Mouse (Mus musculus) hindbrain, embryonic 11.5 days (tissue): ENCODE measurements around the gene Poc1a. TPM values are rescaled to one million over a fixed set of nuclear protein-coding genes. Genes with fewer than 3 reads are reported as not detected.
A peak's percentile ranks its signal among the peaks of the same experiment; 100 is the strongest.

Experiments used
- ATAC-seq: fragments of 200-750 bp; cut with Nextera tagmentation; 2 replicates; pipeline ENCODE4 v1.8.0; 2017; ENCODE audit warnings: mild to moderate bottlenecking, moderate TSS enrichment, moderate library complexity; ENCODE audit not compliant: low FRiP score
- DNase-seq: peaks from one replicate; pipeline ENCODE4 v3.0.0-alpha.2; 2015; ENCODE audit warnings: low spot score
- H3K27ac ChIP-seq: fragments of 300-500 bp; sonication (generic); 2 replicates; pipeline ENCODE4 v1.5.1; 2014; ENCODE audit warnings: mild to moderate bottlenecking, low read depth, low read length
- H3K27me3 ChIP-seq: fragments of 300-500 bp; sonication (generic); 2 replicates; pipeline ENCODE4 v1.6.1; 2014; ENCODE audit warnings: mild to moderate bottlenecking, low read length, moderate library complexity, mixed read lengths; ENCODE audit not compliant: control insufficient read depth, insufficient read depth
- H3K36me3 ChIP-seq: fragments of 300-500 bp; sonication (generic); 2 replicates; pipeline ENCODE4 v1.6.1; 2014; ENCODE audit warnings: mild to moderate bottlenecking, low read length, moderate library complexity, mixed read lengths; ENCODE audit not compliant: control insufficient read depth, insufficient read depth
- H3K4me1 ChIP-seq: fragments of 300-500 bp; sonication (generic); replicated peaks from 2 replicates; pipeline ENCODE4 v1.6.1; 2014; ENCODE audit warnings: low read length, mixed read lengths; ENCODE audit not compliant: control insufficient read depth, insufficient read depth
- H3K4me2 ChIP-seq: fragments of 300-500 bp; sonication (generic); replicated peaks from 2 replicates; pipeline ENCODE4 v1.6.1; 2014; ENCODE audit warnings: mild to moderate bottlenecking, low read depth, low read length
- H3K4me3 ChIP-seq: fragments of 300-500 bp; sonication (generic); 2 replicates; pipeline ENCODE4 v1.5.1; 2014; ENCODE audit warnings: low read depth, low read length
- H3K9ac ChIP-seq: fragments of 300-500 bp; sonication (generic); 2 replicates; pipeline ENCODE4 v1.6.1; 2014; ENCODE audit warnings: low read depth, low read length
- H3K9me3 ChIP-seq: fragments of 300-500 bp; sonication (generic); 2 replicates; pipeline ENCODE4 v1.6.1; 2016; ENCODE audit warnings: low read length; ENCODE audit not compliant: control insufficient read depth
- WGBS: fragments of 180-500 bp; shearing (Covaris S2); extraction: QIAGEN DNeasy Blood & Tissue Kit; methylation state at CpG from one replicate; pipeline ENCODE4 v1.1.7; 2014; 5-methylcytosine and 5-hydroxymethylcytosine counted together
- polyA plus RNA-seq: library from polyadenylated mRNA; unstranded; fragments of >200 nt; fragmentation: Nextera tagmentation; extraction: Ambion mirVana; gene quantifications from 2 replicates; pipeline ENCODE4 v1.2.1, GENCODE M21; 2014

The Poc1a gene
- polyA plus RNA-seq, 1 experiment from 2014 or later, result 27.6 TPM

- no peak overlapping the region for H3K4me2 ChIP-seq
- no peak overlapping the region for H3K4me3 ChIP-seq
- no peaks in the 10 kb centered on the region for H3K36me3 ChIP-seq
- H3K27me3 ChIP-seq, result no peaks in the 10 kb centered on the region
- no peak overlapping the region for H3K9ac ChIP-seq
- ATAC-seq (no peak), DNase-seq (no peak)
- H3K9me3 ChIP-seq, result no peaks in the 10 kb centered on the region
- H3K27ac ChIP-seq, result no peak overlapping the region
- no peaks in the 10 kb centered on the region for H3K4me1 ChIP-seq
- 89% methylated on average over 8 of the region's 8 CpGs for WGBS
Measured at GRCm38 (mm10) chr9:106327125-106327809, 46.4 kb downstream of the Poc1a start.

GRCm38 (mm10) chr9:106328068-106328610 lies 47.3 kb downstream of the Poc1a start:
- Histone ChIP-seq H3K4me1 (no peaks in the 10 kb centered on the region), H3K27ac (no peak overlapping the region), H3K9me3 (no peaks in the 10 kb centered on the region), H3K4me3 (no peak overlapping the region), H3K4me2 (no peak overlapping the region), H3K27me3 (no peaks in the 10 kb centered on the region), H3K9ac (no peak overlapping the region), H3K36me3 (no peaks in the 10 kb centered on the region)
- WGBS, result 79% methylated on average over 7 of the region's 7 CpGs
- DNase-seq (no peak), ATAC-seq (no peak)

- H3K9ac ChIP-seq, result no peak overlapping the region
- no peaks in the 10 kb centered on the region for H3K36me3 ChIP-seq
- H3K4me1 ChIP-seq, result no peaks in the 10 kb centered on the region
- no peak for ATAC-seq
- no peaks in the 10 kb centered on the region for H3K9me3 ChIP-seq
- H3K4me2 ChIP-seq, result no peak overlapping the region
- no peak overlapping the region for H3K4me3 ChIP-seq
- no peaks in the 10 kb centered on the region for H3K27me3 ChIP-seq
- WGBS, result 81% methylated on average over 5 of the region's 5 CpGs
- DNase-seq, result no peak
- H3K27ac ChIP-seq, result no peak overlapping the region
Measured at GRCm38 (mm10) chr9:106328772-106329511, 48.1 kb downstream of the Poc1a start.

GRCm38 (mm10) chr9:106332746-106333145 lies 51.9 kb downstream of the Poc1a start:
- 82% methylated on average over 3 of the region's 3 CpGs for WGBS
- no peak for ATAC-seq
- Histone ChIP-seq H3K4me2 (no peak overlapping the region), H3K27me3 (no peaks in the 10 kb centered on the region), H3K9me3 (no peaks in the 10 kb centered on the region), H3K27ac (no peak overlapping the region), H3K36me3 (no peaks in the 10 kb centered on the region), H3K4me1 (no peaks in the 10 kb centered on the region), H3K4me3 (no peak overlapping the region), H3K9ac (no peak overlapping the region)
- DNase-seq, result no peak

GRCm38 (mm10) chr9:106337620-106338019 lies 56.8 kb downstream of the Poc1a start:
- Histone ChIP-seq H3K36me3 (no peaks in the 10 kb centered on the region), H3K4me1 (peaks cover 10% of the 10 kb centered on the region), H3K27ac (peak overlapping the region; percentile 75; the same call in 1 of the 2 replicates), H3K9ac (no peak overlapping the region), H3K9me3 (no peaks in the 10 kb centered on the region), H3K4me2 (no peak overlapping the region), H3K27me3 (no peaks in the 10 kb centered on the region), H3K4me3 (no peak overlapping the region)
- DNase-seq (no peak), ATAC-seq (no peak)
- 72% methylated on average over 9 of the region's 9 CpGs for WGBS

GRCm38 (mm10) chr9:106338462-106339172 lies 57.8 kb downstream of the Poc1a start:
- Histone ChIP-seq H3K36me3 (no peaks in the 10 kb centered on the region), H3K27ac (peak overlapping the region; percentile 75), H3K9ac (0 out of 2 replicates have a peak overlapping the region, but pooled peaks have one; percentile 27), H3K4me2 (no peak overlapping the region; the same call in 1 of the 2 replicates), H3K27me3 (no peaks in the 10 kb centered on the region), H3K9me3 (no peaks in the 10 kb centered on the region), H3K4me1 (peaks cover 10% of the 10 kb centered on the region), H3K4me3 (no peak overlapping the region)
- peak; percentile 75 for ATAC-seq
- DNase-seq, result peak; percentile 64
- 7% methylated on average over 10 of the region's 10 CpGs for WGBS

- Histone ChIP-seq H3K9ac (no peak overlapping the region), H3K36me3 (no peaks in the 10 kb centered on the region), H3K4me3 (no peak overlapping the region), H3K9me3 (no peaks in the 10 kb centered on the region), H3K27ac (peak overlapping the region; percentile 75), H3K4me1 (peaks cover 10% of the 10 kb centered on the region), H3K4me2 (no peak overlapping the region; the same call in 1 of the 2 replicates), H3K27me3 (no peaks in the 10 kb centered on the region)
- DNase-seq (peak; percentile 39), ATAC-seq (peak; percentile 19; the same call in 1 of the 2 replicates)
- 43% methylated on average over 6 of the region's 6 CpGs for WGBS
Measured at GRCm38 (mm10) chr9:106339173-106339558, 58.3 kb downstream of the Poc1a start.

GRCm38 (mm10) chr9:106339730-106340129 lies 58.9 kb downstream of the Poc1a start:
- H3K27ac ChIP-seq, result peak overlapping the region; percentile 75; the same call in 1 of the 2 replicates
- H3K9me3 ChIP-seq, result no peaks in the 10 kb centered on the region
- H3K36me3 ChIP-seq, result no peaks in the 10 kb centered on the region
- DNase-seq (no peak), ATAC-seq (no peak)
- 85% methylated on average over 4 of the region's 4 CpGs for WGBS
- H3K9ac ChIP-seq, result no peak overlapping the region
- H3K4me3 ChIP-seq, result no peak overlapping the region
- no peak overlapping the region for H3K4me2 ChIP-seq
- peaks cover 10% of the 10 kb centered on the region for H3K4me1 ChIP-seq
- no peaks in the 10 kb centered on the region for H3K27me3 ChIP-seq
